In the genomic region with DNA sequence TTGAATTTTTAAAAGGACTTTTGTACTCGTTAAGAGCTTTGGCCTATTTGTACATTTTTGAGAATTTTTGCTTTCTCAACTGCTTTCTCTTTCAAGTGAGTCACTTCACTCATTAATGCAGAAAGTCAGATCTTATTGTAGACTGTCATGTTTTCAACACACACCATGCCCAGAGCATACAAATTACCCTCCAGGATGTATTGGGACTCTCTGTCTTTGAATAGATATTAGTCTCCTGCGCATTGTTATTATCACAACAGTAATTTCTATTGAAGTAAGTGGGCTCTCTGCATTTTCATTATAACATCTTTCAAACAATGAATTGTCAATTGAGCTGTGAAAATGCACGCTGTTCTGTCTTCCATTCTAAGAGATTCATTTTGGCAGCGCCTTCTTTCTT, we compare ENCODE assay signal across 24 mouse cellular contexts.
DNase-seq lines count a peak whose midpoint lies in the region; ATAC-seq and TF ChIP-seq lines count a peak whose summit lies in the region.
"Had no signal": no experiment of that assay in that cellular context is flagged by ENCODE, and none has a peak within 500 bp of the region (broad histone marks: within the 10 kb centered on the region; RNA-seq: fewer than 3 reads in every experiment).

No protein-coding gene starts in this region.

- no peak overlapping the region for H3K4me2 ChIP-seq in forebrain, embryonic 16.5 days (ENCODE audit: low read length)
- no peak overlapping the region for H3K4me2 ChIP-seq in forebrain, embryonic 12.5 days
- no peak overlapping the region for H3K4me2 ChIP-seq in midbrain, embryonic 13.5 days (replicated peaks)
- H3K4me2 ChIP-seq in midbrain, embryonic 11.5 days: no peak overlapping the region
- H3K4me2 ChIP-seq: heart, embryonic 13.5 days; hindbrain, embryonic 14.5 days had no signal

- no peak for TF ChIP-seq POLR2A in brain, embryonic 14.5 days (IDR thresholded peaks at IDR 0.05; ENCODE audit: borderline replicate concordance, extremely low read depth, insufficient read depth, insufficient read length, poor library complexity, severe bottlenecking)

- no peak overlapping the region for H3K9ac ChIP-seq in forebrain, embryonic 16.5 days (replicated peaks; ENCODE audit: low read depth, low read length)
- H3K9ac ChIP-seq in forebrain, embryonic 12.5 days: no peak overlapping the region
- no peak overlapping the region for H3K9ac ChIP-seq in midbrain, embryonic 13.5 days (replicated peaks)
- no peak overlapping the region for H3K9ac ChIP-seq in midbrain, embryonic 11.5 days (ENCODE audit: low read length)
- H3K9ac ChIP-seq: heart, embryonic 13.5 days; hindbrain, embryonic 14.5 days had no signal

- no peaks in the 10 kb centered on the region for H3K36me3 ChIP-seq in forebrain, embryonic 16.5 days (ENCODE audit: control insufficient read depth, insufficient read depth)
- H3K36me3 ChIP-seq in forebrain, embryonic 12.5 days (replicated peaks): no peaks in the 10 kb centered on the region
- no peaks in the 10 kb centered on the region for H3K36me3 ChIP-seq in midbrain, embryonic 13.5 days
- no peaks in the 10 kb centered on the region for H3K36me3 ChIP-seq in midbrain, embryonic 11.5 days (ENCODE audit: control insufficient read depth, insufficient read depth, low read length)
- H3K36me3 ChIP-seq: heart, embryonic 10.5 days; heart, embryonic 13.5 days had no signal

- peaks cover 4% of the 10 kb centered on the region for H3K4me1 ChIP-seq in forebrain, embryonic 16.5 days (replicated peaks; ENCODE audit: control insufficient read depth, insufficient read depth, low read length)
- H3K4me1 ChIP-seq in forebrain, embryonic 12.5 days: peaks cover 12% of the 10 kb centered on the region
- peaks cover 10% of the 10 kb centered on the region for H3K4me1 ChIP-seq in midbrain, embryonic 13.5 days (replicated peaks)
- 0 out of 2 replicates have a peak, but pooled peaks cover 4% of the 10 kb centered on the region for H3K4me1 ChIP-seq in midbrain, embryonic 11.5 days (ENCODE audit: control insufficient read depth, insufficient read depth, low read length)
- H3K4me1 ChIP-seq: heart, embryonic 10.5 days; heart, embryonic 13.5 days had no signal

- no peaks in the 10 kb centered on the region for H3K9me3 ChIP-seq in forebrain, embryonic 16.5 days (ENCODE audit: control insufficient read depth, low read length)
- no peaks in the 10 kb centered on the region for H3K9me3 ChIP-seq in forebrain, embryonic 12.5 days
- H3K9me3 ChIP-seq in midbrain, embryonic 13.5 days: no peaks in the 10 kb centered on the region
- no peaks in the 10 kb centered on the region for H3K9me3 ChIP-seq in midbrain, embryonic 11.5 days (ENCODE audit: control insufficient read depth, low read length)
- H3K9me3 ChIP-seq: heart, embryonic 10.5 days; heart, embryonic 13.5 days had no signal

- H3K27me3 ChIP-seq in forebrain, embryonic 16.5 days (replicated peaks; ENCODE audit: control insufficient read depth, insufficient read depth, low read length): no peaks in the 10 kb centered on the region
- H3K27me3 ChIP-seq in forebrain, embryonic 12.5 days: no peaks in the 10 kb centered on the region
- no peaks in the 10 kb centered on the region for H3K27me3 ChIP-seq in midbrain, embryonic 13.5 days
- H3K27me3 ChIP-seq in midbrain, embryonic 11.5 days (ENCODE audit: control insufficient read depth, insufficient read depth, low read length): no peaks in the 10 kb centered on the region
- H3K27me3 ChIP-seq: heart, embryonic 13.5 days had no signal

- no peak for TF ChIP-seq CTCF in brain, embryonic 14.5 days (IDR thresholded peaks at IDR 0.05; ENCODE audit: borderline replicate concordance, extremely low read depth, insufficient read depth, insufficient read length)

- peak; percentile 50; the same call in 1 of the 2 replicates for ATAC-seq in forebrain, embryonic 16.5 days
- ATAC-seq in forebrain, embryonic 12.5 days (ENCODE audit: low FRiP score): no peak; the same call in 1 of the 2 replicates
- 0 out of 2 replicates have a peak, but pooled peaks have one; percentile 56 for ATAC-seq in midbrain, embryonic 13.5 days
- ATAC-seq in midbrain, embryonic 11.5 days (ENCODE audit: low FRiP score): no peak
- ATAC-seq in erythroblast, adult 5-6 weeks (replicated peaks; ENCODE audit: low FRiP score, poor library complexity, severe bottlenecking): no peak
- ATAC-seq: activated CD4-positive, CD25-positive, alpha-beta regulatory T cell, adult 4 months; CD4-positive, CD25-positive, alpha-beta regulatory T cell, adult 4 months; hindbrain, postnatal 0 days; inflammation-experienced regulatory T-cells, adult 6 months; intestine, embryonic 16.5 days had no signal

- no peak overlapping the region for H3K4me3 ChIP-seq in forebrain, embryonic 16.5 days (replicated peaks; ENCODE audit: low read length)
- H3K4me3 ChIP-seq in forebrain, embryonic 12.5 days (replicated peaks): no peak overlapping the region
- H3K4me3 ChIP-seq in midbrain, embryonic 13.5 days (replicated peaks): no peak overlapping the region
- no peak overlapping the region for H3K4me3 ChIP-seq in midbrain, embryonic 11.5 days (ENCODE audit: low read depth, low read length)
- H3K4me3 ChIP-seq: heart, adult 2 months; heart, embryonic 10.5 days; heart, embryonic 13.5 days had no signal

- no peak for DNase-seq in midbrain, embryonic 11.5 days (ENCODE audit: low spot score, missing footprints)
- peak; percentile 53 for DNase-seq in brain, embryonic 14.5 days (ENCODE audit: low read depth)
- DNase-seq: adrenal gland, adult 8-10 months; adrenal gland, postnatal 25 days; cerebellum, adult 18-20 months; cerebellum, adult 9-10 months; cerebellum, postnatal 14 days; gastrocnemius, postnatal 10 days; gastrocnemius, postnatal 36 days; heart, adult 2 months; heart, postnatal 14 days; heart, postnatal 4 days had no signal

- 32% methylated on average over 4 of the region's 4 CpGs for WGBS in forebrain, embryonic 16.5 days
- WGBS in forebrain, embryonic 12.5 days: 35% methylated on average over 4 of the region's 4 CpGs
- WGBS in midbrain, embryonic 13.5 days: 38% methylated on average over 4 of the region's 4 CpGs
- 72% methylated on average over 4 of the region's 4 CpGs for WGBS in midbrain, embryonic 11.5 days

- H3K27ac ChIP-seq in forebrain, embryonic 16.5 days (ENCODE audit: low read length): no peak overlapping the region
- H3K27ac ChIP-seq in forebrain, embryonic 12.5 days: no peak overlapping the region
- no peak overlapping the region for H3K27ac ChIP-seq in midbrain, embryonic 13.5 days
- H3K27ac ChIP-seq in midbrain, embryonic 11.5 days (ENCODE audit: low read depth, low read length): no peak overlapping the region
- H3K27ac ChIP-seq: heart, adult 2 months; heart, embryonic 10.5 days; heart, embryonic 13.5 days; hindbrain, embryonic 14.5 days; hindbrain, postnatal 0 days had no signal

Comparison
In these comparisons a context has a peak if more than half of its experiments do, and no peak if none do; other contexts are left out.
1. ATAC-seq: peak in forebrain, embryonic 16.5 days (single experiment) and midbrain, embryonic 13.5 days (single experiment); none in forebrain, embryonic 12.5 days (single experiment), midbrain, embryonic 11.5 days (single experiment) and erythroblast, adult 5-6 weeks (single experiment).